Mouse (Mus musculus) testis, adult 2 months (tissue): ENCODE measurements around the gene Fgfr1op.
"Not testable (repeated sequence)": the region's sequence is repeated elsewhere in the genome, so short reads cannot be mapped to it uniquely, and the experiment has no call there.

Experiments
- CTCF ChIP-seq: fragments of 200-500 bp; IDR thresholded peaks from 2 replicates; pipeline ENCODE4 v1.5.1; 2012; ENCODE audit warnings: low read depth, mild to moderate bottlenecking, inconsistent platforms, low read length, moderate library complexity; ENCODE audit not compliant: control insufficient read depth, insufficient read depth, insufficient replicate concordance
- POLR2A ChIP-seq: fragments of 200-500 bp; IDR thresholded peaks from 2 replicates; pipeline ENCODE4 v1.6.1; 2012; ENCODE audit warnings: low read depth, mild to moderate bottlenecking, inconsistent platforms, low read length, moderate library complexity; ENCODE audit not compliant: control insufficient read depth

DNA sequence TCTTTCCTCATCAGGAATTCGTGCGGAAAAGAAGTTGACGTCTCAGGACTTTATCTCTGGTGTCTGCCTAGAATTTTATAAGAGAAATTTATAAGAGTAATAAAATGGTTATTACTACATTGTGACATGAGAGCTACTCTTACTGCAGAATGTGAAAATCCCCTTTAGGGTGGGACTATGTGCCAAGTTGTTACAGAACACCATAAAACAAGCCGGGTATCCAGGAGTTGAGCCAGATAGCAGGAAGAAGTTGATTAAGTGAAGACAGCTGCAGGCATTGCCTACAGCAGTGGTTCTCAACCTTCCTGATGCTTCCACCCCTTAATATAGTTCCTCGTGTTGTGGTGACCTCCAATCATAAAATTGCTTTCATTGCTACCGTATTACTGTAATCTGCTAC is 48.4 kb upstream of the Fgfr1op start:
- not testable (repeated sequence) for TF ChIP-seq CTCF, POLR2A
